Mouse (Mus musculus) forebrain, embryonic 16.5 days (tissue): ENCODE data around the gene Klrb1c. TPM values are rescaled to one million over a fixed set of nuclear protein-coding genes. Genes with fewer than 3 reads are reported as not detected.
"Not testable (repeated sequence)": the region's sequence is repeated elsewhere in the genome, so short reads cannot be mapped to it uniquely, and the experiment has no call there.

ENCODE experiments used
- ATAC-seq: fragments of 200-750 bp; cut with Nextera tagmentation; 2 replicates; pipeline ENCODE4 v1.8.0; 2017; ENCODE audit warnings: mild to moderate bottlenecking, moderate library complexity
- H3K27ac ChIP-seq: fragments of 300-500 bp; sonication (generic); 2 replicates; pipeline ENCODE4 v1.5.1; 2014; ENCODE audit warnings: low read length, control low read depth
- H3K27me3 ChIP-seq: fragments of 300-500 bp; sonication (generic); replicated peaks from 2 replicates; pipeline ENCODE4 v1.6.1; 2014; ENCODE audit warnings: low read length; ENCODE audit not compliant: control insufficient read depth, insufficient read depth
- H3K36me3 ChIP-seq: fragments of 300-500 bp; sonication (generic); 2 replicates; pipeline ENCODE4 v1.6.1; 2014; ENCODE audit not compliant: control insufficient read depth, insufficient read depth
- H3K4me1 ChIP-seq: fragments of 300-500 bp; sonication (generic); replicated peaks from 2 replicates; pipeline ENCODE4 v1.6.1; 2014; ENCODE audit warnings: low read length; ENCODE audit not compliant: control insufficient read depth, insufficient read depth
- H3K4me2 ChIP-seq: fragments of 300-500 bp; sonication (generic); 2 replicates; pipeline ENCODE4 v1.6.1; 2014; ENCODE audit warnings: mild to moderate bottlenecking, low read length, control low read depth
- H3K4me3 ChIP-seq: fragments of 300-500 bp; sonication (generic); replicated peaks from 2 replicates; pipeline ENCODE4 v1.5.1; 2014; ENCODE audit warnings: mild to moderate bottlenecking, low read length, control low read depth
- H3K9ac ChIP-seq: fragments of 300-500 bp; sonication (generic); replicated peaks from 2 replicates; pipeline ENCODE4 v1.6.1; 2014; ENCODE audit warnings: low read depth, low read length, control low read depth
- H3K9me3 ChIP-seq: fragments of 300-500 bp; sonication (generic); 2 replicates; pipeline ENCODE4 v1.6.1; 2016; ENCODE audit warnings: low read length; ENCODE audit not compliant: control insufficient read depth
- WGBS: fragments of 180-500 bp; shearing (Covaris S2); extraction: QIAGEN DNeasy Blood & Tissue Kit; methylation state at CpG from one replicate; pipeline ENCODE4 v1.1.7; 2014; 5-methylcytosine and 5-hydroxymethylcytosine counted together
- polyA plus RNA-seq: library from polyadenylated mRNA; unstranded; fragments of >200 nt; fragmentation: Nextera tagmentation; extraction: Ambion mirVana; gene quantifications from 2 replicates; pipeline ENCODE4 v1.2.1, GENCODE M21; 2015

Gene Klrb1c
- polyA plus RNA-seq, 1 experiment from 2014 or later = 0.15 TPM

- not testable (repeated sequence) for H3K27me3 ChIP-seq, H3K9me3 ChIP-seq, ATAC-seq, H3K4me2 ChIP-seq, H3K4me3 ChIP-seq, H3K9ac ChIP-seq, H3K4me1 ChIP-seq, H3K36me3 ChIP-seq, H3K27ac ChIP-seq
- 82% methylated on average over 1 of the region's 1 CpGs for WGBS
Measured at GRCm38 (mm10) chr6:128786396-128786795, 2.6 kb downstream of the Klrb1c start.

DNA sequence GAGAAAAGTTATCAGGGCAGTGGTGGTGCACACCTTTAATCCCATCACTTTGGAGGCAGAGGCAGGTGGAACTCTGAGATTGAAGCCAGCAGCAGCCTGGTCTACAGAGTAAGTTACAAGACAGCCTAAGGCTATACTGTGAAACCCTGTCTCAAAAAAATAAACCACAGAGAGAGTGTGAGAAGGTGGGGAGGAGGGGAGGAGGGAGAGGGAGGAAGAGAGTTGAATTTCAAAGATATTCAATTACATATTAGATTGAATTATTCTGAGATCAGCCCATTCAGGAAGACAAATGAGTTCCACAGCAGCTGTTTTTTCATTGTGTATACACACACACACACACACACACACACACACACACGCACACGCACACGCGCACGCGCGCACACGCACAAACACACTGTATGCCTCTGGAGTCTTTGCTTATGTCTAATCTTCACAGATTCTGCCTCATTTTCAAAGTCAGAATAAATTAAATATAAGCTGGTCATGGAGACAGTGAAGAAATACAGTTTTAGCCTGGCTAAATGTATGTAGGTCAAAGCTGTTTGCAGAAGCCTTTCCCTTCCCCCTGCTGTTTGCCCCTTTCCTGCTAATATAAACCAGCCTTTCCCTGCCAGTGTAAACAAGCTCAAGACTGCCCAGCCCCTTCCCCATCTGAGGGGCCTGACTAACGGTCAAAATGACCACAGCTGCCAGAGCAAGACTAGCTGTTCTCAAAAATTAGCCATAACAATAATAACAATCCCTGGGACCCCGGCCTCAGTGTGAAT, 19.3 kb downstream of the Klrb1c start:
- H3K27me3 ChIP-seq = no peaks in the 10 kb centered on the region
- ATAC-seq = no peak

DNA sequence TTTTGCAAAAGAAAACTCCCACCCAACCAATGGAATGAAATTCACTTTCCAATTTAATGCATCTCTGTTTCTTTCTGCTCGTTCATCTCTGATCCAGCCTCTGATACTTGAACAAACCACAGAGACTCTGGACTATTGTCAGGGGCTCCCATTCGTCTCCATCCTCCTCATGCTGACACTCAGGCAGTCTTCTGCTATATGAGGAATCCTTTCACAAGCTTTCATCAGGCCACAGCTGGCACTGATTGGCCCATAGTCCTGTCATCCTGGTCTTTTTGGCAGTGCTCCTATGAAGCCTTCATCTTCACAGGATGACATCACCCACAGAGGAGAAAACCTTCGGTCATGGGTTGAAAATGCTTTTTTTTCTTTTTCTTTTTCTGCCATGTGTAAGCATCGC, 21.0 kb downstream of the Klrb1c start:
- no peak for ATAC-seq
- H3K4me2 ChIP-seq = no peak overlapping the region
- H3K27me3 ChIP-seq = no peaks in the 10 kb centered on the region
- no peak overlapping the region for H3K4me3 ChIP-seq
- no peaks in the 10 kb centered on the region; the same call in 1 of the 2 replicates for H3K4me1 ChIP-seq
- H3K27ac ChIP-seq = no peak overlapping the region
- H3K9ac ChIP-seq = no peak overlapping the region
- no peaks in the 10 kb centered on the region for H3K36me3 ChIP-seq
- 70% methylated on average over 4 of the region's 4 CpGs for WGBS
- no peaks in the 10 kb centered on the region for H3K9me3 ChIP-seq

More for the DNA sequence above, 19.3 kb downstream of the Klrb1c start:
- Histone ChIP-seq H3K9me3 (no peaks in the 10 kb centered on the region), H3K27ac (no peak overlapping the region), H3K4me3 (no peak overlapping the region), H3K9ac (no peak overlapping the region), H3K36me3 (no peaks in the 10 kb centered on the region), H3K4me1 (no peaks in the 10 kb centered on the region), H3K4me2 (no peak overlapping the region)
- WGBS = 81% methylated on average over 10 of the region's 10 CpGs

GRCm38 (mm10) chr6:128766486-128767254, 22.3 kb downstream of the Klrb1c start:
- H3K4me2 ChIP-seq, ATAC-seq, H3K4me1 ChIP-seq, H3K9me3 ChIP-seq, H3K27ac ChIP-seq, H3K9ac ChIP-seq, H3K4me3 ChIP-seq, H3K27me3 ChIP-seq, H3K36me3 ChIP-seq: not testable (repeated sequence)
- 53% methylated on average over 6 of the region's 6 CpGs for WGBS

- Histone ChIP-seq H3K27ac (no peak overlapping the region), H3K27me3 (no peaks in the 10 kb centered on the region), H3K36me3 (no peaks in the 10 kb centered on the region), H3K4me3 (no peak overlapping the region), H3K9me3 (no peaks in the 10 kb centered on the region), H3K9ac (no peak overlapping the region), H3K4me1 (peaks cover 3% of the 10 kb centered on the region), H3K4me2 (no peak overlapping the region)
- WGBS = 79% methylated on average over 1 of the region's 1 CpGs
- ATAC-seq = no peak
Measured at GRCm38 (mm10) chr6:128765211-128765610, 23.8 kb downstream of the Klrb1c start.

GRCm38 (mm10) chr6:128764598-128764997, 24.4 kb downstream of the Klrb1c start:
- H3K36me3 ChIP-seq = no peaks in the 10 kb centered on the region
- peak overlapping the region; percentile 47 for H3K4me3 ChIP-seq
- no peaks in the 10 kb centered on the region for H3K27me3 ChIP-seq
- WGBS = 18% methylated on average over 5 of the region's 5 CpGs
- no peak for ATAC-seq
- H3K27ac ChIP-seq = peak overlapping the region; percentile 49
- peak overlapping the region; percentile 51 for H3K4me2 ChIP-seq
- H3K9ac ChIP-seq = peak overlapping the region; percentile 38; the same call in 1 of the 2 replicates
- H3K4me1 ChIP-seq = peaks cover 3% of the 10 kb centered on the region
- H3K9me3 ChIP-seq = no peaks in the 10 kb centered on the region

GRCm38 (mm10) chr6:128763736-128764523, 25.1 kb downstream of the Klrb1c start:
- under 1% methylated on average over 30 of the region's 30 CpGs for WGBS
- Histone ChIP-seq H3K27me3 (no peaks in the 10 kb centered on the region), H3K4me2 (peak overlapping the region; percentile 65), H3K27ac (peak overlapping the region; percentile 93), H3K4me3 (peak overlapping the region; percentile 62), H3K36me3 (no peaks in the 10 kb centered on the region), H3K4me1 (peaks cover 3% of the 10 kb centered on the region), H3K9ac (peak overlapping the region; percentile 70), H3K9me3 (no peaks in the 10 kb centered on the region)
- ATAC-seq = peak; percentile 91

DNA sequence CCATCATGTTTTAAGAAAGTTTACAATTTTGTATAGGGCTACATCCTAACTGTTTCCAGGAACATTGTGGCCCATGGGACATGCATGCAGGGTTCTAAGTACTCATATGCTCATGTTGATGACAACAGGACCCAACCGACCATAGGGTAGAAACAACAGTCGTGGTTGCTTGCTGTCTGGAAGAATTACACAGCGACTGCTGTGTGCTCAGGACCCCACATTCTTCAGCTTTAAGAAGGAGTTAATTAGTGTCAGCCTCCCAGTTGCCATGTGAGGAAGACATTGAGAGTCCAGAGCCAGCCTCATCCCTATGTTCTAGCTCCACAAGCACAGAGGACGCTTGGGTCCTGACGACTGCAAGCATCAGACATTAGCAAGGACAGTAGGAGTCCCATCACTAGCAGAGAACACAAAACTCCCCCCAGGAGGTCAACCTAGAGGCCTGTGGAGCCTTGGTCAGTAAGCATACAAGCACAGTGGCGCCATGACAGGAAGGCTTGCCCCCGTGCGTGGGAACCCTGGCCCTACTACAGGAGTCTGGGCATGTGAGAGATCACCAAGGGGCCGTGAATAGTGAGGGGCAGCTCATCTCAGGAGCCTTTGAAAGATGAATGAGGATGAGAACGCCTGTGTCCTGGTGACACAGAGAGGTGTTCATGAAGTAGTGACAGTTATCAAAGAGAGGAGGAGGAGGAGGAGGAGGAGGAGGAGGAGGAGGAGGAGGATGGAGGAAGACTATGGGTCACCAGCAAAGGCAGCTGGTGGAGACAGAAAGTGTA, 25.9 kb downstream of the Klrb1c start:
- H3K27ac ChIP-seq = peak overlapping the region; percentile 93
- H3K4me1 ChIP-seq = not testable (repeated sequence)

More for the DNA sequence above, 25.9 kb downstream of the Klrb1c start:
- H3K4me3 ChIP-seq = peak overlapping the region; percentile 62
- H3K27me3 ChIP-seq, H3K36me3 ChIP-seq, ATAC-seq, H3K9me3 ChIP-seq: not testable (repeated sequence)
- peak overlapping the region; percentile 65 for H3K4me2 ChIP-seq
- H3K9ac ChIP-seq = peak overlapping the region; percentile 70
- 78% methylated on average over 9 of the region's 10 CpGs for WGBS
